Mouse (Mus musculus) urinary bladder, postnatal 10 days (tissue): ENCODE results near the gene Col5a3.

ENCODE experiments used
- DNase-seq: peaks from one replicate; pipeline ENCODE4 v3.0.0; 2022; ENCODE audit warnings: low spot score

The Col5a3 gene

DNA sequence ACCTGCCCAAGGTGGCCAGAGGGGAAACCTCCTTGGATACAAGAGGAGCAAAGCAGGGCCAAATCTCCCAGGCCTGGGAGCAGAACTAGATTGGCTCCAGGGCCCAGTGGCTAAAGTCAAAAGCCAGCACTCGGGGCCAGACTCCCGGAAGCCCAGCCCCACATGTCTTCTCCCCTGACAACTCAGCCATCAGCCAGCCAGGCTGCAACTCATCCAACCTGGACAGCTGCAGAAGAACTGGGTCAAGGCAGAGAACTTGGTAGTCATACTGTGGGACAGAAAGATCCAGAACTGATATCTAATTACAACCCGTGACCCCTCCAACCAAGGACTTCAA lies 9.7 kb downstream of the Col5a3 start:
- DNase-seq = no peak

DNA sequence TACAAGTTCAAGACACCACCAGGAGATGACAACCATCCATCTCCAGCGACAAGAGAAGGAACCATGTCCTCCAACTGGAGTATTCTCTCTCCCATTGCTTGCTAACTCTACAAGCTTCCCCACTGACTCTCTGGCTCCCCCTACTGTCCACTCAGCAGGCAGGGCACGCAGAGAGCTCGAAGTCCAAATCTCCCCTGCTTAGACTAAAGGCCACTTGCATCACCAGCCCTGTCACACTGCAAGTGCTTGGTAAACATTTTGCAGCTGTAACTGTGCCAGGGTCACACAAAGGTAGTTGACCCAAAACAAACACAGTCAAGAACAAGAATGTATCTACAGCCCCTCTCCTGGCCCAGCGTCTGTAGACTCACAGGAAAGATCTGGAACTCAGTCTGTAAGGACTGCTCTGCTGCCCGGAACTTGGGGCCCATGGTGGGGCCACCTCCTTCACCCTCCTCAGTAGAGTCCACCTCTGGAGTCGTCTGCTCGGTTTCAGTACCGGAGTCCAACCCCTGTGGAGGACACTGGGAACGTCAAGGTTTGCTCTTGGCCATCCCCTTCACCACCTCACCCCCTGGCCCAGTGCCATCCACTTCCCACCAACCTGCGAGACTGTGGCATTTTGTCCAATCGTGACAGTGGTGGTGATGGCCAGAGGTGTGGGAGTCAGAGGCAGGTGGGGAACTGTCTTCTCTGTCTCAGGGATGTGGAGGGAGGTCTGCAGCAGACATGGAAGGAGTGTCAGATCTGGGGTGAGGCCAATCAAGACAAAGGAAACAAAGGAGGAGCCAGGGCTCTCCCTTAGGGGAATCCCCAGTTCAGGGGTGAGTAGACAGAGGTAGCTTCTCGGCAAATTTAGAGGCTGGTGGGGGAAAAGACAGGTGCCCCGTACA lies 10.4 kb downstream of the Col5a3 start:
- no peak for DNase-seq

GRCm38 (mm10) chr9:20794108-20794806 lies 20.6 kb downstream of the Col5a3 start:
- DNase-seq = no peak

GRCm38 (mm10) chr9:20790345-20790744 lies 24.5 kb downstream of the Col5a3 start:
- no peak for DNase-seq

- no peak for DNase-seq
Observed at GRCm38 (mm10) chr9:20789651-20790050, 25.2 kb downstream of the Col5a3 start.

DNA sequence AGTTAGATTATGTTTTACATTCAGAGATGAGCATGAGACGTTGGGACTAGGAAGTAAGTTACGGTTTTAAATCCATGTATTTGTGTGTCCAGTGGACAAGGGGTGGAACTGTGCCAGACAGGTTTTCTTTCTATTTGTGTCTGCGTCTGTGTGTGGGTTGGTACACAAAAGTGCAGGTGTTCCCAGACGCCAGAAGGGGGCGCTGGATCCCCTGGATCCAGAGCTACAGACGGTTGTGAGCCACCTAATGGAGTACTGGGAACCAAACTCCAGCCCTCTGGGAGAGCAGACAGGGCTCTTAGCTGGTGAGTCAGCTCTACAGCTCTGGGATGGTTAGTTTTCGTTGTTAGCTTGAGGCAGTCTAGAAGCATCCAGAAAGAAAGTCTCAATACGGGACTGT lies 26.9 kb downstream of the Col5a3 start:
- no peak for DNase-seq

DNA sequence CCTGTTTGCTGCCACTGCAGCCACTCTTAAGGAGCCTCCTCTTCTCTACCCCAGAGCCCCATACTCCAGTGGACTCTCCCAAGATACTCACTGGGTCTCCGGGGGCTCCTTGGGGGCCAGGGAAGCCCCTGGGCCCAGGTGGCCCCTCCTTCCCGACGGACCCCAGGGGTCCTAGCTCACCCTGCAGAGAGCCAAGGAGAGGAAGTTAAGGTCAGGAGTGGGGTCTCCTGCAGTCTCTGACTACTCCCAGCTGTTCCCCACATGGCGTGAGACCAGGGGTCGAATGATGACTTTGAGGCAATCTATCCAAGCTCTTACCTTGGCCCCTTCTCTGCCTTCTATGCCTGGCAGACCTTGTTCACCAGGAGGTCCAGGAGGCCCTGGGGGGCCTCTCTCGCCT lies 29.8 kb downstream of the Col5a3 start:
- DNase-seq = no peak

- DNase-seq = no peak
Observed at GRCm38 (mm10) chr9:20781286-20781685, 33.6 kb downstream of the Col5a3 start.

GRCm38 (mm10) chr9:20765274-20765673 lies 49.6 kb downstream of the Col5a3 start:
- no peak for DNase-seq

DNA sequence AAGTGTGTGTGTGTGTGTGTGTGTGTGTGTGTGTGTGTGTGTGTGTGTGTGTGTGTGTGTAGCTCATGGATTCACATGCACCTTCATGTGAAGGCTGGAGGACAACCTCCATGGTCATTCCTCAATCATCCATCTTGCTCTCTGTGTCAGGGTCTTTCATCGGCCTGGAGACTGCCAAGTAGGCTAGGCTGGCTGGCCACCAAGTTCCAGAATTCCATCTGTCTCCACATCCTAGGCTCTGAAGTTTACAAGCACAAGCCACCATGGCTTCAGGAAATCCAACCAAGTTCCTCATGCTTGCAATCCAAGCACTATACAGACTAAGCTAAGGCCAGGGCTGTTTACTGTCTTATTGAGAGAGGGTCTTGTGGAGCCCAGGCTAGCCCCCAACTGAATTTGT lies 51.8 kb downstream of the Col5a3 start:
- DNase-seq = no peak

DNA sequence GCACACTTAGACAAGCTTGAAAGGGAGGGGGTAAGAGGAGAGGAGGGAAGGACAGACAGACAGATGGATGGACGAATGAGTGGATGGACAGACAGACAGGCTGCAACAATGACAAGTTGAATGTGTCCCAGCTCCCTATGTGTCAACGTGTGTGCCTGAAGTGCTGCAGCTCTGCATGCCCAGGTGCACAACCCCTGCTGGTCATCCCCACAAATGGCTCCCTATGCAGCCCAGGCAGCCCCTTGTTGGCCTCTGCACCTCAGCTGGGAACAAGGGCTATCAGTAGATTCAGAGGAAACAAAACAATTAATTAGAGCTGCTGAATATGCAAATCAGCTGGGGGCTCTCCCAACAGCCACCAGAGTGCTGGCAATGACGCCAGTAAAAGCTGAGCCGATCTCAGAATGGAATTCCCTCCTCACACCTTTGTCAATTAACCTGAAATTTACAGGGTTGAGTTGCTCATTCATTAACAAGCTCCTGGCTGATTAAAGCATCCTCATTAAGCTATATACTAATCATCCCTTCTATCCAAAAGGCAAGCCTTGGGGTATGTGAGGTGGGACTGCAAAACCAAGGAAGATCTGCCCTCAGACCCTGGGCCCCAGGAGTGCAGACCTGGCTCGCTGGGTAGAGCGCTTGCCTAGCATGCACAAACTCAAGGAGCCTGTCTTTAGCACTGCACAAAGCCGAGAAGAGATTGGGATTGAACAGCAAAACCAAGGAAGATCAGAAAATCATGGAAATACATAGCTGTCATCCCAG lies 52.5 kb downstream of the Col5a3 start:
- DNase-seq = no peak

- no peak for DNase-seq
Observed at GRCm38 (mm10) chr9:20761388-20761787, 53.5 kb downstream of the Col5a3 start.

DNA sequence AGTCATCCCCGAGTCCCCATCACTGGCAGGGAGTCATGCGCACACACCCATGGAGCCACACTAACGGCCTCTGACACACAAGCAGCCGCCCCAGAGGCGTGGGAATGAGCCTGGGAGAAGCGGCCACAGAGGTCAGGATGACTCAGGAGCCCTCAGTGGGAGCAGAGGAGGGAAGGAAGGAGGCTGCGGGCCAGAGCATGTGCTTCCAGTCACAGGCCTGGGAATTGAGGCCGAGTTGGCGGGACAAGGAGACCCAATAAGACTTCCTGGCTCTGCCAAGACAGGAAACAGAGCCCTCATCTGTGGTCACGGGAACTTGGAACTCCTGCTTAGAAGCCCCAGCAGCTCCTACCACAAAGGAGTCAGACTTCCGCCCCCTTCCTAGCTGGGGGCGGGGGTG lies 54.1 kb downstream of the Col5a3 start:
- no peak for DNase-seq

DNA sequence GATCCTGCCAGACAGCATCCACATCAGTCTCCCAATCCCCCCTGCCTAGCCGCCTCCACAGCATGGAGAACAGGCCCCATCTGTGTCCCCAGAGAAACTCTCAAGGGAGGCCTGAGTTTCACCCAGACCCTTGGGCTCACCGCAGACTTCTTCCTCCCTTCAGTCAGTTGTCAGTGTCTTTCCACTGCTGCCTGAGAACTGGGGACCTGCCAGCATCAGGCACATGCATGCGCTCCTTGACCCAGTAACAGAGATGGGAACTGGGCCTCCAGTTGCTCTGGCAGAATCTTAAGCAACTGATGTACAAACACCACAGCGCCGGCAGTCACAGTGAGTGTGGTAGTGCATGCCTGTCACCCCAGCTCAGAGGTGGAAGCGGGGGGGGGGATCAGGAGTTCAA lies 56.0 kb downstream of the Col5a3 start:
- no peak for DNase-seq

GRCm38 (mm10) chr9:20758243-20758642 lies 56.6 kb downstream of the Col5a3 start:
- DNase-seq = no peak

DNA sequence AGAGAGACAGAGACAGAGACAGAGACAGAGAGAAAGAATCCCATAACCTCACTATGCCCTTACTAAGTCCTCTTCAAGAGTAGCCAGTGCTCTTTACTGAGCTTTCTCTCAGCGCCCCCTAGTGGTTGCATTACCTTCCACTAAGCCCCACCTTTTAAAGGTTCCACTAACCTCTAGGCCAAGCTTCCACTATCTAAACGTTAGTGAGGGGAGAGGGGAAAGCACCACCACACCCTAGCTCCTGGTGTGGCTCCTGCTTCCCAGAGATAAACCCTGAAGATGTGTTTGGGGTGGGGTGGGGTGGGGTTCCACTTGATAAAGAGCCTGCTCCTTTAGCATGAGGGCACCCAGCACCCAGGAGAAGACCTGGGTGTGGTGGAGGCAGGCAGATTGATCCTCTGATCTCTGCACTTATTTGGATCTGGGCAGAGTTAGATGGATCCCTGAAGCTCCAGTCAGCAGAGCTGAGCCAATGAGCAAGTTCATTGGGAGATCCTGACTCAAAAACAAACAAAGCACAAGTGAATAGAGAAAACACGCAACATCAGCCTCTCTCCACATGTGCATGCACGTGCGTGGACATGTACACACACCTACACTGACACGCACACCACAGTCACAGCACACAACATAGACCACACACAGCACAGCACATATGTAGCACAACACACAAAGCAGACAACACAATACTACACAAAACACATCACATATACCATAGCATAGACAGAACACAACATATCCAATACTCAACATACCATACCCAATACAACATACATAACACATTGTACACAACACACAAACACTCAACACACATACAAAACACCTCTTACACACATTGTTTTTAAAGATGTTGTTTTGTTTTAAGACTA lies 57.5 kb downstream of the Col5a3 start:
- DNase-seq = no peak

- no peak for DNase-seq
Observed at GRCm38 (mm10) chr9:20756081-20756700, 58.7 kb downstream of the Col5a3 start.

DNA sequence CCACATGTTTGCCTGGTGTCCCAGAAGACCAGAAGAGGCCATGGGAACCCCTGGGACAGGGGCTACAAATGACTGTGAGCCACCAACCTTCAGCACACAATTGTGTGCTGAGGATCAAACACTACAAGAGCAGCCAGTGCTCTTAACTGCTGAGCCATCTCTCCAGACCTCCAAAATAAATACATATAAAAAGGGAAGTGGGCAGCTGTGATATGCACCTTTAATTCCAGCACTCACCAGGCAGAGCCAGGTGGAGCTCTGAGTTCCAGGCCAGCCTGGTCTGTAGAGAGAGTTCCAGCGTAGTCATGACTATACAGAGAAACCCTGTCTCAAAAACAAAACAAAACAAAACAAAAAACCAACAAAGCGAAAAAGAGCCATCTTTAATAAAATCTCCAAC lies 60.5 kb downstream of the Col5a3 start:
- DNase-seq = no peak

DNA sequence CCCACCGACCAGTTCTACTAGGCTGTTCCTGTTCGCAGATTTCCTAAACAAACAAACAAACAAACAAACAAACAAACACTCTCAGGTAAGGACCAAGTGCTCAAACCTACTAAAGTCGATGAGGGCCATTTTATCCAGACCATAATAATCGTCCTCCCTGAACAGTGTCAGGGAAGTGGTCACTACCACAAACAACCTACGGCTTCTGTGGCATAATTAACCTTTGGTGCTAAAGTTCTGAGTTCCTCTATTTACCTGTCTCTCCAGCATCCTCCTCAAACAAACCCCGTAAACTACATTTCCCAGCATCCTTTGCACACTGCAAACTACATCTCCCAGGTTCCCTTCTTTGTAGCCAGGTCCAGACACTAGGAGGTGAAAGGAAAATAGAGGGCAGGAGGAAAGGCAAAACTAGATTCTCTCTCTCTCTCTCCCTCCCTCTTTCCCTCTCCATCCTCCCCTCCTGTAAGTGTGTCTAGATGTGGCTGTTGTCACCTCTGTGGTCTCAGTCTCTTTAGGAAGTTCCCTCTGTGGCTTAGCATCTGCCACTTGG lies 63.3 kb downstream of the Col5a3 start:
- no peak for DNase-seq

GRCm38 (mm10) chr9:20749213-20749612 lies 65.7 kb downstream of the Col5a3 start:
- DNase-seq = no peak

DNA sequence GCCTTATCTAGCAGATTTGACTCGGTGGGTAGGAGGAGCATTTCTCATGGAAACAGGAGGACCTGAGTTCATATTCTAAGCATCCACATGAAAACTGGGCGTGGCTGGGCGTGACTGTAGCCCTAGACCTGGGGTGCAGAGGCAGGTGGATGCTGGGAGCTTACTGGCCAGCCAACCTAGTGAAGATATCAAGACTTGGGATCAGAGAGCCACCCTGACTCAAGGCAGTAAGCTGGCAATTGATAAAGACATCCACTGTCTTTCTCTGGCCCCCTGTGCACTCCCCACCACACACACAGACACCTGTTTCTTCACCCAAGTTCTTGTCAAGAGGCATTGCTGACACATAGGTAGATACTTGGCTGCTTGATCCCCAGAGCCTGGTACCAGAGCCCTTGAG lies 66.3 kb downstream of the Col5a3 start:
- DNase-seq = no peak
